Mouse (Mus musculus) ES-Bruce4 (cell line): ENCODE data around the gene Chrng.

Source experiments
- CTCF ChIP-seq: IDR thresholded peaks from one replicate; pipeline ENCODE4 v1.8.1; 2011; ENCODE audit warnings: low read depth, low read length
- POLR2A ChIP-seq: IDR thresholded peaks from one replicate; pipeline ENCODE4 v1.8.1; 2011; ENCODE audit warnings: low read length; ENCODE audit not compliant: insufficient read depth

- TF ChIP-seq POLR2A (no peak), CTCF (no peak)
Observed at GRCm38 (mm10) chr1:87170458-87170857, 34.0 kb upstream of the Chrng start.
